Mouse (Mus musculus) thymus, postnatal 36 days (tissue): Measurements from ENCODE around the gene Gamt.

ENCODE experiments used
- DNase-seq, 2 experiments: peaks; one replicate each; pipeline ENCODE4 v3.0.0; 2022; ENCODE audit warnings: mixed read lengths in 2 of 2

Gamt gene

DNA sequence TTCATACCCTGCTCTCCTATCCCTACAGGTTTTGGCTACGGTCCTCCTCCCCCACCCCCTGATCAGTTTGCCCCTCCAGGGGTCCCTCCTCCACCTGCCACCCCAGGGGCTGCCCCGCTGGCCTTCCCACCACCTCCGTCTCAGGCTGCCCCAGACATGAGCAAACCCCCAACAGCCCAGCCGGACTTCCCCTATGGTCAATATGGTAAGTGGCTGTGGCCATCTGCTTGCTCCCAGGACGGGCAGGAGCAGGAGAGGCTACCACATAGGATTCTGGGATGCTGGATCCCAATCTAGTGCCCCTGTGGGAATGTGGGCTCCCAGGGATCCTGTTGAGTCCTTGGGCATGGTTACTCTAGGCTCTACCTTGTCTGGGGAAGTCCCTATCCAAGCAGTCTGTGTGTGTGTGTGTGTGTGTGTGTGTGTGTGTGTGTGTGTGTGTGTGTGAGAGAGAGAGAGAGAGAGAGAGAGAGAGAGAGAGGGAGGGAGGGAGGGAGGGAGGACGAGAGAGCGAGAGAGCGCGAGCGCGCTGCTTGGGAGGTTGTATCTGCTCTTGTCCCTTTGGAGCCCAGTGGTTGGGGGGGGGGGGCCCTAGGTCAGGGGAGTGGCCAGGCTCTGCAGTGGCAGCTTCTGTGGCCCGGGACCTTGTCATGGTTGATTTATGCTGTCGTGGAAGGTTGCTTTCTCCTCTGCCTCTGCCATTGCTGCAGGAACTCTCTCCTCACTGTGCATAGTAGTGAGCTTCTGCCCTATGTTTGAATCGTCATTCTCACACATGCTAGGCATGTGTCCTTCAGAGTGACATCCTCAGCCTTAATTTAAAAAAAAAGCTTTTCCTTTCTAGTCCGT, 24.6 kb upstream of the Gamt start:
- no peak for DNase-seq

DNA sequence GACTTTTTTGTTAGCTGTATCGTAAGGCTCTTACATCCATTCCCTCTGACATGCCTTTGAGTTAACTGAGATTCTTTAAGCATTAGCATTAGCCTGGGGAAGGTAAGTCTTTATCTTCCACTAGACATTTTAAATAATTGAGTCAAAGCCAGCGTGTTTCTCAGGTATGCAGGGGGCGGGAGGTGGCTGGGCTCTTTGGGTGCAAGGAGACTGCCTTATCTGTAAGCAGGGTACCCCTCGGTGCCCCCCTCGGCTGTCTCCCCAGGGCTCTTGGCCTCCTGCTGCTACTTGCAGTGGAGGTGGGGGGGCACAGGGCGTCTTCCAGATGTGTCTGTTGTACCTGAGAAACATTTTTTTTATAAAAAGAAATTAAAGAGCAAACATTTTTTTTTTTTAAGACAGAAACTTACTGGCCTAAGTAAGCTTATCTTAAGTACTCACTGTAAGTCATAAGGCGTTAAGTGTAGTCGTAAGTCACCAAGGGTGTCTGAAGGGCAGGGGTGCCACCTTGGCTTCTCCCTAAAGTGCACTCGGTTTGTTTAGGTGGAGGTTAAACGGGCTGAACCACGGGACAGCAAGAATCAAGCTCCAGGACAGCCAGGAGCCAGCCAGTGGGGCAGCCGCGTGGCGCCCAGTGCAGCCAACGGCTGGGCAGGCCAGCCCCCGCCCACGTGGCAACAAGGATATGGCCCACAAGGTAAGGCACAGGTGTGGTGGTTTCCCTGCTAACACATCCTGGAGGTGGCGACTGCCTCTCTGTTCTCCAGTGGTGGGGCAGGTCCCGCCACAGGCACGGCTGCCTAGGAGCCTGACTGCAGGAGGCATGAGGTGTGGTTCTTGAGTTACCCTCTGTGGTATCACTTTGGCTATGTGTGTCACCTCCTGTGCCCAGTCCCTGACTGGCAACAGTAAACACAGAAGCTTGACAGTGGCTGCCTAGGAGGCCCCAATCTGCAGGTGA, 21.9 kb upstream of the Gamt start:
- no peak for DNase-seq

DNA sequence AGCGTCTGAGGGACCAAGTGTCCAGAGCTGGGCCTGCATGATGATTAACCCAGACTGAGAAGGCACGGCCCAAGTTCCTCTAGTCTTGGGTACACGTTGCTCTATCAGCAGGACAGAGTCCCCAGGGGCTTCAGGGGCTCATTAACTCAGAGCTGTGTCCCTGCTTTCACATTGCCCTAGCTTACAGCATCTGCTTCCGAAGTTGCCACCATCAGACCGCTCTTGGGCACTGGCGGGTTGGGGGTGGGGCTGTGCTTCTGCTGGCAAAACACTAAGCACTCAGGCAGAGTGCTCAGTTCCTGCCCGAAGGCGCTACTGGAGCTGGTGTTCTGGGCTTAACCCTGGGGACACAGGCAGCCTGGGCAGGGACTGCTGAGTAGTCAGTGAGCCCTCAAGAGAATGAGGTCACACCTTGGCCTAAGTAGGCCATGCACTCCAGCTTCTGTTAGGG, 21.1 kb upstream of the Gamt start:
- DNase-seq: no peak

DNA sequence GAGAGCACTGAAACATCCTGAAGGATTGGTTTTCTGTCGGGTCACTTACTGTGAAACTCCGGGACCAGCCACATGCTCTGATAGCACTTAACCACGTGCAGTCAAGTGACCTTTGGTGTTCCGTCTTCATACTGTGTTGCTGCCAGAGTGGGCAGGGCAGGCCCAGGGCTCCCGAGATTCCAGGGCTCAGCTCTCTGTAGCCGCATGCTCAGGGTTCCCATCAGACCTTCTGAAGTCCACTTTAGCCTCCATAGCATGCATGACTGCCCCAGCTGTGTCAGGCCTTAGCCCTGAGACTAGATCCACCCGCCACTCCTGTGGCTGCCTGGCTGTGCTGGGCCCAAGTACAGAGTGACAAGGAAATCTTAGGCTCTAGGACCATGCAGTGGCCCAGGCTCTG, 20.5 kb upstream of the Gamt start:
- DNase-seq: no peak

DNA sequence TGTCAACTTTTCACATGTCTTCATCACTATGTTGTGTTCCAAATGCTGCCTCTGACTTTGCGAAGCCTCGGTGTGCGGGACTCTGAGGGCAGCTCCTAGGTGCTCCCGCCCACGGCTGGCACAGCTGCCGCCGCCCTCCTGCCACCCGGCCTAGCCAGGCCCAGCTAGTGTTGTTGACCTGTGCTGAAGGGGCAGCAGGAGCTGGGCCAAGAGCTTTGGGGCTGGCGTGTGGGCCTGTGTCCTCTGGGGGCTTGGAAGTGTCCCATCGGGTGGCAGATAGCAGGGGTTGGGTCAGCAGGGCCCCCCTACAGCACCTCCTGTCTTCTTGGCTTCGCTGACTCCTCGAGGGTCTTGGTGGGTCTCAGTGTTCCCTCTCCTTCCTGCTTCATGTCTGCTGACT, 18.5 kb upstream of the Gamt start:
- DNase-seq: no peak

DNA sequence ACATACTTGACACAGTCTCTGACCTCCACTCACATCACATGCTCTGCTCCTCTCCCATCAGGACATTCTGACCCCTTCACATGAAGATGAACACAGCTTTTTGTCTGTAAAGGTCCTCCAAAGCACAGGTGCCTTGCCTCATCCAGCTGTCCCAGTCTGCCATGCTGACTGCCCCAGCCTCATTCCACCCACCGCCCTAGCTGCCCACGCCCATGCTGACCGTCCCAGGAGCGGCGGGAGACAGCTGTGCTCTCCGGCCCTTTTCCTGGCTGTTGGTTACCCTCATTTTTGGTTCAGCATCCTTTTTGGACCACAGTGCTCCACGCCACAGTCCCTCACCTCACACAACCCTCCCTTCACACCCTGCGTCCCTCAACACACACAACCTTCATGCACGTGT, 17.6 kb upstream of the Gamt start:
- DNase-seq: no peak

DNA sequence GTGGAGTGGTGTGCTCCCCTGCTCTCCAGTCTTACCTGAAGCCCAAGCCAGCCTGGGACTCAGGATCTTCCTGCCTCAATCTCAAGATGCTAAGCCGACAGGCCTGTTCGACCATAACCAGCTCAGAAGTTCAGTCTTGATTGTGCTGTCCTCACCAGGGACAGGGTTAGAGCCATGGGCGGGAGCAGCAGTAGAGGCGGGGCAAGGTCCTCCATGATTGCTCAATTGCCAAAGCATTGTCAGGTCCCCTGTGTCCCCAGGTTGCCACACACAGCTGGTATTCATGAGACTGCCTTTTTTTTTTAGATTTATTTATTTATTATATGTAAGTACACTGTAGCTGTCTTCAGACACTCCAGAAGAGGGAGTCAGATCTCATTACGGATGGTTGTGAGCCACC, 15.4 kb upstream of the Gamt start:
- DNase-seq: no peak

DNA sequence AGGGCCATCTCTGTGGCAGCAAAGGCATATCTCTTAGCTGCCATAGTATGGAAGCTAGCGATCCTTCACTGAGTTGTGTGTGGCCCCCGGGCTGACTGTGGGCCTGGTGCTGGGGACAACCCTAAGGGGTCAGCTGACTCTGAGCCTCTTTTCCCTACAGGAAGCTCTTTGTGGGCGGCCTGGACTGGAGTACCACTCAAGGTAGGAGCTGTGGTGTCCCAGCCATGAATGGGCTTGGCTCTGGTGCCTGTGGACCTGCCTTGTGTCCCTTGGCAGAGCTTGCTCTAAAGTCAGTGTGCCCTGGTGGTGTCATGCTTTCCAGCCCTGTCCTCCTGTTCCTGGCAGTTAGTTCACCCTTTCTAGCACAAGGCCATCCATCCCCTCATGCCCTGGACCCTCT, 13.0 kb upstream of the Gamt start:
- DNase-seq: no peak

DNA sequence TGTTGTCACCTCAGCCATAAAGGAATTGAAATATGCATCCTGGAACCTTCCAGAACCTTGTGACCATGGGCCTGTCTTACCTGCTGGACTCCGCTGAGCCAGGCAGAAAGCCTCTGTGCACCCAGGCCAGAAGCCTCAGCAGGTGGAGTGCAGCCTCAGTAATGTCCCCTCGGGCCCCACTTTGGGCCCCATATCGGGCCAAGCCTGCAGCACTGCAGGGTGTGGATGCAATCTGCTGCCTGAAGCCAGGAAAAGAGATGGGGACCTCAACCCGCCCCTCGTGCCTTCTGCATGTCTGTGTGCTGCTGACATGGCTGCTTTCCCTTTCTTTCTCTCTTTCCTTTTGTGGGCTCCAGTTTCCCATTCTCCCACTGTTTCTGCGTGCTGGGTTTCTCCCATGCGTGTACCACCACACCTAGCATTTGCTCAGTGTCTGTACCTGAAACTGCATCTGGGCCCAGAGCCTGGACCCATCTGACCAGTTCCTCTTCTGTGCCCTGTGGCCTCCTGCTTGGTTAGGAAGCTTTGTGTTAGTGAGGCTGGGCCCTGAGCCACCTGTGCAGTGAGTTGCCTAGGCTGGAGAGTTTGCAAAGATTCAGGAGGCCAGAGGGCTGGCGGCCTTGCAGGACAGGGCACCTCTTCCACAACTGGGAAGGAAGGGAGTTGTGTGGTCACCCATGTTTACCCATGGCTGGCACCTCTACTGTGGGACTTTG, 11.2 kb upstream of the Gamt start:
- DNase-seq: no peak

DNA sequence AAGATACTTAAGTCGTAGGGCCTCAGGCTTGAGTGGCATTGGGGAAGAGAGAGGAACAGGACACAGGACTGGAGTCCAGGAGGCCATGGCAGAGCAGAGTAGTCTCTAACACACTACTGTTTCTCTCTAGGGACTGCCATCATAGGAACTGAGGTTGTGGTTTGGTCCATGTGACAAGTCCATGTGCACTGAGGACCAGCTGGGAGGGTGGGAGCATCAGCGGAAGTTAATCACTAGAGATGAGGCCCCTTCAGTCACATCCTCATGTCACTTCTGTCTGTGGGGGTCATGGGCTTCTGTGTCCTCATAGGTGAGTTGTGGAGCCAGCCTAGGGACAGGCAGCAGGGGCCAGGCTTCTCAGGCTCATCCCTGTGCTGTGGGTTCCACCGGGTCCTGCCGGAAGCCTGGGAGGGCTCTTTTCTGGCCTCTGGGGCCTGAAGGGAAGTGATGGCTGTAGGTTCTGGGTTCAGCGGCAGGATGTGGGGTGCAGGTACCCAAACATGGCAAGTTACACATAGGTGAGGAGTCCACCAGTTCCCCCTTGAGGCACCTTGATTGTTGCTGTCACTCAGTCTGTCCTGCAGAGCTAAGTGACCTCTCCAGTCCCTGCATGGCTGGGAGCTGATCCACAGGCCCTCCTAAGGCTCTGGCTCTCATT, 10.5 kb upstream of the Gamt start:
- DNase-seq: no peak

DNA sequence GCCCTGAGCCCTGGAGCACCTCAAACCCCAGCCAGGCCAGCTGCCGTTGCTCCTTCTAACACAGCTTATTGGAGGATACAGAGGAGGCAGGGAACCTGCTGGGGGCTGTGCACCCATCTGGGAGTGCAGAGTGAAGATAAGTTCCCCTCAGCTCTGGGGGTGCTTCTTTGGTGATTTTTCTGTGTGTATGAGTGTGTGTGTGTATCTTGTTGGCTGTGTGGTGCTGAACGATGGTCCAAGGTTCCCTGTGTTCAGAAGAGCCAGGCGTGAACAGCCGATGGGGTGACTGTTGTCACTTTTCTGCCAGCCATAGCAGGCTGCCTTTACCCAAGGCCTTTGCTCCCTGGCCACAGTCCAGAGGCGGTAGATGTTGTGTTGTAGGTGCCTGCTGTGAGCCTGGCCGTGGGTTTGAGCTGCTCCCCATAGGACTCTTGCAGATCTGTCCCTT, 9.9 kb upstream of the Gamt start:
- no peak for DNase-seq

DNA sequence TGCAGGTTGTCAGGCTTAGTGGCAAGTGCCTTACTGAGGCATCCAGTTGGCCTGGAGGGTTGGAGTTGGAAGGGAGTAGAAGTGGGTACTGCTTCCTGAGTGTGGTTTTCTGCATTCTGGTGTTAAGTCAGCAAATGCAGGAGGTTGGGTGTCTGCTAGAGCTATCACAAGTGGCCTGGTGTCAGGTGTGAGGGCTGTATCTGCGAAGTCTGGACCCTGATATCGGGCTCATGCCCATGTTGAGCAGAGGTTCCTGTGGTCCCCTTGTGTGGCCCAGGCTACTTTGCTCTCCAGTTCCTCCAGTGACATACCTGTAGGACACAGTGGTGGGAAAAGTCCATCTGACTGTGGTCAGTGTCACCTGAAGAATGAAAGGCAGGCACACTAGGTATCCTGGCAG, 9.3 kb upstream of the Gamt start:
- no peak for DNase-seq

DNA sequence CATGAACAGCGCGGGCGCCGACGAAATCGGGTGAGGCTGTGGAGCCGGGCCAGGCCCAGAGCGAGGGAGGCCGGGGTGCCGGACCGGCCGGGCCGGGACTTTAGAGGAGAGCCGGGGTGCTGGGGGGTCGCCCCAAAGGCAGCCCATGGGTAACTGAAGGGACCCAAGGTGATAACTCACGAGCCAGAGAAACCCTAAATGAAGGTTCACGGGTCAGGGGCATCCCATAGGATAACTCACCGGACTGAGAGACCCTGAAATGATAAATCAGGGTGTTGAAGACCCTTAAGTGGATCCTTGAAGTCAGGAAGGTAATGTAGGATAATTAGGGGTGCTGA, 4.3 kb upstream of the Gamt start:
- DNase-seq: no peak

DNA sequence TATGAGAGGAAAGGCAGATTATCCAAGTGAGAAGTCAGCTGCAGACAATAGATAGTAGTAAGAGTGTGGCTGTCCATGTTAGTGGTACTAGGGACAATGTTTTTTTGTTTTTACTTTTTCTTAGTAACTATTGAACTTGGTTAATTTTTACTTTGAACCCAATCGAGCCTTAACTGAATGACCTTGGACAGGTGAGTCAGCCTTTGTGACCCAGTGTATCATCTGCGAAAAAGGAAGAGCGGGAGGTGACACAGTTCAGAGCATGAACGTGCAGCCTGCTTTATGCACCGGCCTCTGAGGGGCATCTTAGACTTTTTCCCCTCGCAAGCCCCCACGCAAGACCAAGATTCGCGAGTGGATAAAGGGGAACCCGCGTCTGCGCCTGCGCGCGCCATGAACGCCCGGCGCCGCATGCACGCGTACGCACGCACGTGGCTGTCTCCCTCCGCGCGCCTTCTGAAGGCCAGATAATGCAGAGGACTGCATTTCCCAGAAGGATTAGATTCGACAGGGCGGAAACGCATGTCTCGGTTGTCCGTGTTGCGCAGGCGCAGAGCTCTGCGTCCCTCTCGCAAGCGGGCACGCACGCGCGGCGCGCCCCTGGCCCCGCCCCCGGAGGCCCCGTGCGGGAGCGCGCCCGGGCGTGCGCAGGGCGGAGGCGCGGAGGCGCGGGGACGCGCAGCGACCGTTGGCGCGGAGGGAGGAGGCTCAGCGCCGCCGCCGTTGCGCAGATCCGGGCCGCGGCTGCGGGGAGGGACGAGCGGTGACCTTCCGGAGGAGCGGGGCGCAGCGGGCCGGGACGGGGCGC, 3.7 kb upstream of the Gamt start:
- DNase-seq: peak; percentile 98 to 99

DNA sequence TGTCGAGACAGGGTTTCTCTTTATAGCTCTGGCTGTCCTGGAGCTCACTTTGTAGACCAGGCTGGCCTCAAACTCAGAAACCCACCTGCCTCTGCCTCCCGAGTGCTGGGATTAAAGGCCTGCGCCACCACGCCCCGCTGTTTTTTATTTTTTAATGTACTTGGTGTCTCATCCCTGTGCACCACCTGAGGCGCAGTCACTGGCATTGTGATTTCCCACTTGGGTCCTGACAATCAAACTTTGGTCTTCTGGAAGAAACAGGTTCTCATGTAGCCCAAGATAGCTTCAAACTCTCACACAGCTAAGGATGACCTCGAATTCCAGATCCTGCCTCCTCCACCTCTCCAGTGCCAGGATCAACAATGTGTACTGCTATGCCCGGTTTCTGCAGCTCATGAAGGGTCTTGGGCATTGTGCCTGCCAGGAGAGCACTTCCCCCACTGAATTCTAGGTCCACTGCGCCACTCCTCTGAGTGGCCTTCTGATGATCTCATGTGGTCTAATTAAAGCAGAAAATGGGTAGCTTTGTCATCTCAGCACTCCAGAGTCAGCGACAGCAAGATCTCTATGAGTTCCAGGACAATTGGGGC, 2.1 kb upstream of the Gamt start:
- DNase-seq: no peak

DNA sequence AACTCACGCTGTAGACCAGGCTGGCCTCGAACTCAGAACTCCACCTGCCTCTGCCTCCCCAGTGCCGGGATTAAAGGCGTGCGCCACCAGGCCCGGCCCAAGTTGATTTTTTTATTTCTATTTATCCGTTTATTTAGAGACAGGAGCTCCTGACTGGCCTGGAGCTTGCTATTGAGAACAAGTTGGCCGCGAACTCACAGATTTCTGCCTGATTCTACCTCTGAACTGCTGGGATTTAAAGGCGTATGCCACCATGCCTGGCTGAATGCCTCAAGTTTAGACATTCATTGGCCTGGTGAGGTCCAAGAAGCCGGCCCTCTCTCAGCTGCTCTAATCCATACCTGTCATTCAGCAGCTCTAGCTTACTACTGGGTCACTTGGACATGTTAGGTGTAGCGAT, 1.4 kb upstream of the Gamt start:
- DNase-seq: no peak

DNA sequence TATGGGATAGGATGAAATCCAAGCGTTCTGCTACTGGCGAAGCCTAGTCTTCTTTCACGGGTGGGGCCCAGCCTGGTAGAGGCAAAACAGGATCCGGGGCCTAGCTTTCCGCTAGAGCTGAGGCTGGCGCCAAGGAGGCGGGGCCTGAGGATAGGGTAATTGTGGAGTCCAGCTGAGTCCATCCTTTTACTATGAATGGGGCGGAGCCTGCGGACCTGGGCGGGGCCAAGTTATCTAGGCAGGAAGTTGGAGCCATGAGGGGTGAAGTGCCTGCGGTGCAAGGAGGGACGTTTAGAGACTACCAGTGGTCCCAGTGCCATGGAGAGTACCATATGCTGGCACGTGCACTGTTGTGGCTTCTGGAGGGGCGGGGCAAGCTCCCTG, 765 bp upstream of the Gamt start:
- DNase-seq: peak; percentile 69 to 79

DNA sequence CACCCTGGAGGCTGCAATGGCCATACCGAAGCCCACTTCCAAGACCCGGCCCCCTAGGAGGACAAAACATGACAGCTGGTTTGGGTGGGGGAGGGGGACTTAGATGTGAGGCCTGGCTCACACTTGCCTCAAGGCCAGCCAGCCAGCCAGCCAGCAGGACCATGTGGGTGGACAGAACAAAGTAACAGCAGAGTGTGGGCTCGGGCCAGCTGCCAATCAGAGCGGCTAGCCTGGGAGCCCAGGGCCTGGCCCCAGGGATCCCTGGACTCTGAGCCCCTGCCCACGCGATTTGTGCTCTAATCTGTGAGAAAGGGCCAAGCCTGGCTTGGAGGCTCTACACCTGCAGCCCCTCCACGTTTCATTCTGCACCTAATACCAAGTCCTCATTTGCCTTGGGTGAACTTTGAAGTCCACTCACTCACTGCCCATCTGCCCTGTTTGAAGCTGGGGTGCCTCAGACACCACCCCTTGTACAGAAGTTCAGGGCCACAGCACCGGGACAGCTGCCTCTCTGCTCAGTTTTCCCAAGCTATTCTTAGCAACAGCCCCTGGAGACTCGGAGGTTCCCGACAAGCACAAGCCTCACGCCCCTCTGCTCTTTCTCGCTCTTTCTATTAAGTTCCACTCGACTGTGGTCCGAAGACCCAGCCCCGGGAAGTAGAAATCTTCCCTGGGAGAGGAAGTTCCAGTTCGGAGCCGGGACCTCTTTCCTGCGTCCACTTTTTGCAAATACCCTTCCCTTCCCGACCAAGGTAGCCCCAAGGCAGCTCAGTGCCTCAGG, 761 bp downstream of the Gamt start:
- DNase-seq: no peak

DNA sequence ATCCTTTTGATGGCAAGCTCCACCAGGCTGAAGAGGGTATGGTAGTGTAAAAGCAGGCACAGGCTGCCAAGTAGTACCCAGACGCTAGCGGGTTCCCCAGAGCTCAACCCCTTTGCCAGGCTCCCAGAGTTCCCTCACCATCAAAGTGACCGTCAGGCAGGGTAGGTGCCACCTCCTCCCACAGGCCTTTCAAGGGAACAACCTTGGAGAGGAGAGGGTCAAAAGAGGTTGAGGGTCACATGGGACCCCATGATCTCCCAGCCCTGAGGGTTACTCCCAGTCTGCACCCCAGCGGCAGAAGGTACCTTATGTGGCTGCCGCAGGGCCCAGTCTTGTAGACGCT, 1.4 kb downstream of the Gamt start:
- DNase-seq: no peak

DNA sequence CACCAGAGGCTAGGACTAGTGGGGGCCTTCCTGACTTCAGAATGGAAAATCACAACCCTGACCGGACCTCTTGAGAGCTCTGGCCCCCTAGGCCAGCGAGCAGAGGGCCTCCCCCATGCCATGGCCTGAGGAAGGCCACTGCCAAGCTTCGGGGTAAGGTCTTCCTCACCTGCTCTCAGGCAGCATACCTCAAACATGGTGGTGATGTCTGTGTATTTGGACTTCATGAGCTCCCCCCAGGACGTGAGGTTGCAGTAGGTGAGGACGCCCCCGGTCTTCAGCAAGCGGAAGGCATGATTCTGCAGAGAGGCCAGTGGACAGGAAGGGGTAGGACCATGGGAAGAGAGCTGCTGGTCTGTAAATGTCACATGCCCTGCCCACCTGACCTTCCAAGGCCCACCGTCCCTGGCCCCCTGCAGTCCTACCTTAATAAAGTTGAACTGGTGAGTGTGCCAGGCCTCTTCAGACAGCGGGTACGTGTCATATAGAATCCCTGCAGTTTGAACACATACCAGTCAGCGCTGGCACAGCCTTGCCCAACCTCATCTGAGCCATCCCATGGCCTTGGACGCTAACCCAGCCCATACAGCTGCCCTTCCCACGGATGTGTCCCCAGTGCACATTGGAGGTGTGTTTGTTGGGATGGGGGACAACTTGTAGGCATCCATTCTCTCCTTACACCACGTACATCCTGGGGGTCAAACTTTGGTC, 1.9 kb downstream of the Gamt start:
- DNase-seq: no peak
